Mouse (Mus musculus): ENCODE data around the gene Prss50. TPM values are rescaled to one million over a fixed set of nuclear protein-coding genes. Genes with fewer than 3 reads are reported as not detected.

Prss50 gene
- total RNA-seq, 1 experiment: 69.3 TPM

GRCm38 (mm10) chr9:110877353-110877752, 19.6 kb downstream of the Prss50 start:
- TF ChIP-seq CHD2 (IDR thresholded peaks at IDR 0.05; ENCODE audit: low read depth, low read length) (no peak), MAFK (IDR thresholded peaks at IDR 0.05; ENCODE audit: insufficient read depth, low read depth, low read length) (no peak), HCFC1 (IDR thresholded peaks at IDR 0.05; ENCODE audit: borderline replicate concordance, insufficient read depth, low read length) (no peak), ZC3H11A (IDR thresholded peaks at IDR 0.05; ENCODE audit: borderline replicate concordance, low read depth, low read length) (no peak), ZNF384 (IDR thresholded peaks at IDR 0.05; ENCODE audit: low read depth, low read length) (no peak)
- Histone ChIP-seq H3K36me3 (ENCODE audit: control insufficient read depth, insufficient read depth, low read length, poor library complexity, severe bottlenecking) (no peaks in the 10 kb centered on the region), H3K4me1 (ENCODE audit: control insufficient read depth in 2 of 2, insufficient read depth in 2 of 2, low read length in 2 of 2, poor library complexity in 1 of 2) (peaks cover 0 to 31% of the 10 kb centered on the region in 2 experiments; a peak in 3 of 4 replicates), H3K27ac (ENCODE audit: insufficient read depth, low read depth, low read length, poor library complexity, severe bottlenecking) (no peak overlapping the region), H3K9me3 (ENCODE audit: control insufficient read depth, insufficient read depth, low read depth, low read length) (no peaks in the 10 kb centered on the region), H3K9ac (ENCODE audit: insufficient read depth, low read depth, low read length, poor library complexity, severe bottlenecking) (no peak overlapping the region), H3K4me3 (ENCODE audit: insufficient read depth in 1 of 2, low read depth in 1 of 2, low read length in 2 of 2, poor library complexity in 1 of 2, severe bottlenecking in 1 of 2) (no peak overlapping the region)
- in situ Hi-C loops (cut with MboI; ENCODE audit: low sequenced_read_pairs in 2 of 2, unreplicated experiment in 2 of 2): loop anchor here in 1 of 2 experiments (10.0 kb wide), 1 partner anchor 163 kb away; no protein-coding TSS in a partner anchor
- no peak for DNase-seq (ENCODE audit: low read depth, low spot score)

DNA sequence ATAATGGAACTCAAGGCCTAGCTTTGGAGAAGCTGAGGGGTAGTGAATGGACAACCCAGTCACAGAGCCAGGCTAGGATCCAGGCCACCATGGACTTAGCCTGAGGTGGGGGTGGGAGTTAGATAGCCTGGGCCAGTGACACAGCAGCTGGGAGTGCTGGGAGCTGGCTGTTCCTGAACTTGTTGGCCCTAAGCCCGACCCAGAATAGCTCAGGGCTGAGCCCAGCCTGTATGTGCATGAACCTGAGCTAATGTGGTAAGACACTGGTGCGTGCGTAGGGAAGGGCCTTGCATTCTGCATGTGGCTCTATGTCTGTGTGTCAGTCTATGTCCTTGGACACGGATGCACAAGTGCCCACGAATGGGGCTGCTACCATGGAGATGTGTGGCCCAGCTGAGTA, 20.1 kb downstream of the Prss50 start:
- no peaks in the 10 kb centered on the region for H3K9me3 ChIP-seq (ENCODE audit: control insufficient read depth, insufficient read depth, low read depth, low read length)
- H3K4me3 ChIP-seq (ENCODE audit: insufficient read depth in 1 of 2, low read depth in 1 of 2, low read length in 2 of 2, poor library complexity in 1 of 2, severe bottlenecking in 1 of 2): no peak overlapping the region
- DNase-seq (ENCODE audit: low read depth, low spot score): no peak
- H3K9ac ChIP-seq (ENCODE audit: insufficient read depth, low read depth, low read length, poor library complexity, severe bottlenecking): no peak overlapping the region
- H3K27ac ChIP-seq (ENCODE audit: insufficient read depth, low read depth, low read length, poor library complexity, severe bottlenecking): no peak overlapping the region
- H3K36me3 ChIP-seq (ENCODE audit: control insufficient read depth, insufficient read depth, low read length, poor library complexity, severe bottlenecking): no peaks in the 10 kb centered on the region
- in situ Hi-C loops (cut with MboI; ENCODE audit: low sequenced_read_pairs in 2 of 2, unreplicated experiment in 2 of 2): loop anchor here in 1 of 2 experiments (10.0 kb wide), 1 partner anchor 163 kb away; no protein-coding TSS in a partner anchor
- H3K4me1 ChIP-seq (ENCODE audit: control insufficient read depth in 2 of 2, insufficient read depth in 2 of 2, low read length in 2 of 2, poor library complexity in 1 of 2): peaks cover 0 to 31% of the 10 kb centered on the region in 2 experiments; a peak in 3 of 4 replicates
- TF ChIP-seq HCFC1 (IDR thresholded peaks at IDR 0.05; ENCODE audit: borderline replicate concordance, insufficient read depth, low read length) (no peak), CHD2 (IDR thresholded peaks at IDR 0.05; ENCODE audit: low read depth, low read length) (no peak), ZC3H11A (IDR thresholded peaks at IDR 0.05; ENCODE audit: borderline replicate concordance, low read depth, low read length) (no peak), MAFK (IDR thresholded peaks at IDR 0.05; ENCODE audit: insufficient read depth, low read depth, low read length) (no peak), ZNF384 (IDR thresholded peaks at IDR 0.05; ENCODE audit: low read depth, low read length) (no peak)

DNA sequence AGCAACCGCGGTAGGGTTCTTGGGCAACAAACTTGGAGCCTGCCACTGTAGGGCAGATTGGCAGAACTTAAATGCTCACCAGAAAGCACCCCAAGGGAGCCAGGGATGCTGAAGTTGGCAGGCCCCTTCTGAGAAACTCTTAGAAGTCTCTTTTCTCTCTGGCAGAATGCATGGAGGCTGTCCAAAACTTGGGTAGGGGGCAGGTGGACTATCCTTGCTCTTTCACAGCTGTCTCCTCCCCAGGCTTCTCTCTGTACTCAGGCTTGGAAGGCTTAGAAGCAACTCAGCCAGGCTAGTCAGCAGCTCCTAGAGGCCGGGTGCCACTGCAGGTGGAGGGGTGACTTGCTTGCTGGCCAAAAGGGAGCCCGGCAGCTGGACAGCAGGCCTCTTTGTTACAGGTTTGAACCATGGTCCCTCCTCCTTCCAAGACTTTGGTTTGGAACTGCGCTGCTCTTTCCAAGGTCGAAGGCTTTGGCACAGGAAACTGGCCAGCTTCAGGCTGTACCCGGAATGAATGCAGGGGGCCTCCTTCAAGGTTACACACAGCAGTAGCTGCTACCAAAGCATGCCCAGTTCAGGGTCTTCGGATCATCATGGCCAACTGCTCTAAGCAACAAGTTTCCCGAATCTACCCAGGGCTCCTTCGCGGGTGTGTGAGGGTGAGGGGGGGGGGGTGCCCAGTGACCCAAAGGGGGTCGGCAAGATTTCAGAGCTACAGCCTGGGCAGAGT, 21.6 kb downstream of the Prss50 start, which contains the start of gene Als2cl:
Gene Als2cl, plus strand, starts transcription at position 680 of the 730 bp plus-strand sequence.
- TF ChIP-seq HCFC1 (IDR thresholded peaks at IDR 0.05; ENCODE audit: borderline replicate concordance, insufficient read depth, low read length) (no peak), ZC3H11A (IDR thresholded peaks at IDR 0.05; ENCODE audit: borderline replicate concordance, low read depth, low read length) (no peak), CHD2 (IDR thresholded peaks at IDR 0.05; ENCODE audit: low read depth, low read length) (no peak), ZNF384 (IDR thresholded peaks at IDR 0.05; ENCODE audit: low read depth, low read length) (no peak), MAFK (IDR thresholded peaks at IDR 0.05; ENCODE audit: insufficient read depth, low read depth, low read length) (no peak)
- no peaks in the 10 kb centered on the region for H3K9me3 ChIP-seq (ENCODE audit: control insufficient read depth, insufficient read depth, low read depth, low read length)
- in situ Hi-C loops (cut with MboI; ENCODE audit: low sequenced_read_pairs in 2 of 2, unreplicated experiment in 2 of 2): loop anchor here in 1 of 2 experiments (10.0 kb wide), 1 partner anchor 165 kb away; no protein-coding TSS in a partner anchor
- H3K36me3 ChIP-seq (ENCODE audit: control insufficient read depth, insufficient read depth, low read length, poor library complexity, severe bottlenecking): no peaks in the 10 kb centered on the region; the same call in 1 of the 2 replicates
- peak within 1 kb of the TSS; percentile 63 to 76 for H3K4me3 ChIP-seq (ENCODE audit: insufficient read depth in 1 of 2, low read depth in 1 of 2, low read length in 2 of 2, poor library complexity in 1 of 2, severe bottlenecking in 1 of 2)
- no peak within 1 kb of the TSS for H3K27ac ChIP-seq (ENCODE audit: insufficient read depth, low read depth, low read length, poor library complexity, severe bottlenecking)
- H3K9ac ChIP-seq (ENCODE audit: insufficient read depth, low read depth, low read length, poor library complexity, severe bottlenecking): peak within 1 kb of the TSS; percentile 42
- no peak for DNase-seq (ENCODE audit: low read depth, low spot score)
- H3K4me1 ChIP-seq (ENCODE audit: control insufficient read depth in 2 of 2, insufficient read depth in 2 of 2, low read length in 2 of 2, poor library complexity in 1 of 2): peaks cover 0 to 26% of the 10 kb centered on the region in 2 experiments; a peak in 3 of 4 replicates

DNA sequence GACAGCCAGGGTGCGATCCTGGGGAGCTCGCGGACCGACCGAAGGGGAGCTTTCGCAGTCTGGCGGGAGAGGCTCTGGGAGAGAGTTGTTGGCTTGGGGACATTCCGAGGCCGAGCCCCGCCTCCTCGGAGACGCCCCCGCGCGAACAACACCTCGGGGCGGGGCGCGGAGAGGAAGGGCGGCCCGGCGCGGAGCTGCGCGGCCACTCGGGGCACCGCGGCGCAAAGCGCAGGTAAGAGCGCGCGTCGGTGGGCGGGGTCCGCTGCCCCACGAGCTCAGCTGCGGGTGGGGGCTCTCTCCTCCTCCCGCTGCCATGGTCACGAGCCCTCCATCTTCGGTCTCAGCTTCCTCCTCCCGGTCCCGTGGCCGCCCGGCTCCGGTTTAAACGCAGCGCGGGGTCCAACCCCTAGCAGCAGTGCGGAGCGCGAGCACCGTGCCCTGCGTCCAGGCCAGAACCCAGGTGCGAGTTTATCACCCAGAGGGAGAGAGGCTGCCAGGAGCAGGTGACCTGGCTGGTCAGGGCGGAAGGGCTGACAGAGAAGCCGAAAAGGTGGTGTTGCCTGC, 22.3 kb downstream of the Prss50 start, which contains the start of gene Tmie:
Gene Tmie, minus strand, starts transcription at position 116 of the 564 bp plus-strand sequence.
- Histone ChIP-seq H3K4me1 (ENCODE audit: control insufficient read depth in 2 of 2, insufficient read depth in 2 of 2, low read length in 2 of 2, poor library complexity in 1 of 2) (peaks cover 0 to 23% of the 10 kb centered on the region in 2 experiments; a peak in 3 of 4 replicates), H3K9ac (ENCODE audit: insufficient read depth, low read depth, low read length, poor library complexity, severe bottlenecking) (peak within 1 kb of the TSS; percentile 42), H3K4me3 (ENCODE audit: insufficient read depth in 1 of 2, low read depth in 1 of 2, low read length in 2 of 2, poor library complexity in 1 of 2, severe bottlenecking in 1 of 2) (peak within 1 kb of the TSS; percentile 63 to 76), H3K9me3 (ENCODE audit: control insufficient read depth, insufficient read depth, low read depth, low read length) (no peaks in the 10 kb centered on the region), H3K36me3 (ENCODE audit: control insufficient read depth, insufficient read depth, low read length, poor library complexity, severe bottlenecking) (peaks cover 4% of the 10 kb centered on the region; the same call in 1 of the 2 replicates), H3K27ac (ENCODE audit: insufficient read depth, low read depth, low read length, poor library complexity, severe bottlenecking) (no peak within 1 kb of the TSS)
- TF ChIP-seq ZNF384 (IDR thresholded peaks at IDR 0.05; ENCODE audit: low read depth, low read length) (no peak), HCFC1 (IDR thresholded peaks at IDR 0.05; ENCODE audit: borderline replicate concordance, insufficient read depth, low read length) (no peak), CHD2 (IDR thresholded peaks at IDR 0.05; ENCODE audit: low read depth, low read length) (no peak), MAFK (IDR thresholded peaks at IDR 0.05; ENCODE audit: insufficient read depth, low read depth, low read length) (no peak), ZC3H11A (IDR thresholded peaks at IDR 0.05; ENCODE audit: borderline replicate concordance, low read depth, low read length) (no peak)
- no peak for DNase-seq (ENCODE audit: low read depth, low spot score)
- in situ Hi-C loops (cut with MboI; ENCODE audit: low sequenced_read_pairs in 2 of 2, unreplicated experiment in 2 of 2): loop anchor here in 1 of 2 experiments (10.0 kb wide), 1 partner anchor 165 kb away; no protein-coding TSS in a partner anchor

Data from ES-E14 (cell line).